ENCODE assay signal across 9 mouse cellular contexts in the genomic region with DNA sequence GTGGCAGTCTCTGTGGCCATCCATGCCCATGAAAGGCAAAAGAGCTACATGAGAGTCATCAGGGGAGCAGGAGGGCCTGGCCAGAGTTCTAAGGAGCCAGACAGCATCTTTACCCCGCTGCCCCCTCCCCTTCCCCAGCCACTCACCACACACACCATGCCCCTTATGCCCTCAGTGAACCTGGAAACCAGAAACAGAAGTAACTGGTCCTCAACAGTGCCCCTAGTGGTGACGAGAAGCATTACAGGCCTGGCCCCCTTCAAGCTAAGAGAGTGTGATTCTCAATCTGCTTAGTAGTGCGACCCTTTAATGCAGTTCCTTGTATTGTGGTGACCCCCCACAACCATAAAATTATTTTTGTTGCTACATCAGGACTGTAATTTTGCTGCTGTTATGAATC.
A peak's percentile ranks its signal among the peaks of the same experiment; 100 is the strongest.
DNase-seq lines count a peak whose midpoint lies in the region; ATAC-seq lines count a peak whose summit lies in the region.
"Had no signal": no experiment of that assay in that cellular context is flagged by ENCODE, and none has a peak within 500 bp of the region (broad histone marks: within the 10 kb centered on the region; RNA-seq: fewer than 3 reads in every experiment).

No protein-coding gene starts in this region.

- H3K4me1 ChIP-seq in forebrain, embryonic 10.5 days, result peaks cover 25% of the 10 kb centered on the region
- H3K4me1 ChIP-seq in forebrain, embryonic 15.5 days, result peaks cover 8% of the 10 kb centered on the region; the same call in 1 of the 2 replicates
- 0 out of 2 replicates have a peak, but pooled peaks cover 5% of the 10 kb centered on the region for H3K4me1 ChIP-seq in neural tube, embryonic 15.5 days

- no peaks in the 10 kb centered on the region for H3K9me3 ChIP-seq in forebrain, embryonic 10.5 days
- no peaks in the 10 kb centered on the region for H3K9me3 ChIP-seq in forebrain, embryonic 15.5 days
- no peaks in the 10 kb centered on the region for H3K9me3 ChIP-seq in neural tube, embryonic 15.5 days (replicated peaks)
- H3K9me3 ChIP-seq: limb, embryonic 12.5 days had no signal

- no peak overlapping the region for H3K4me3 ChIP-seq in forebrain, embryonic 10.5 days
- H3K4me3 ChIP-seq in forebrain, embryonic 15.5 days, result no peak overlapping the region
- H3K4me3 ChIP-seq in neural tube, embryonic 15.5 days (replicated peaks), result no peak overlapping the region
- H3K4me3 ChIP-seq: limb, embryonic 12.5 days had no signal

- no peak for ATAC-seq in forebrain, embryonic 15.5 days (replicated peaks)
- no peak for ATAC-seq in neural tube, embryonic 15.5 days (ENCODE audit: low FRiP score)

- no peak overlapping the region for H3K27ac ChIP-seq in forebrain, embryonic 10.5 days
- H3K27ac ChIP-seq in forebrain, embryonic 15.5 days (replicated peaks), result no peak overlapping the region
- no peak overlapping the region for H3K27ac ChIP-seq in neural tube, embryonic 15.5 days (replicated peaks)

- H3K27me3 ChIP-seq in forebrain, embryonic 10.5 days (ENCODE audit: poor library complexity, severe bottlenecking), result no peaks in the 10 kb centered on the region
- H3K27me3 ChIP-seq in forebrain, embryonic 15.5 days, result no peaks in the 10 kb centered on the region
- peaks cover 5% of the 10 kb centered on the region; the same call in 1 of the 2 replicates for H3K27me3 ChIP-seq in neural tube, embryonic 15.5 days (replicated peaks)
- H3K27me3 ChIP-seq in splenic B cell, adult 2 months (ENCODE audit: control insufficient read depth, insufficient read depth, low read length, poor library complexity, severe bottlenecking), result no peaks in the 10 kb centered on the region

- 19% methylated on average over 3 of the region's 3 CpGs for WGBS in forebrain, embryonic 10.5 days
- 12% methylated on average over 3 of the region's 3 CpGs for WGBS in forebrain, embryonic 15.5 days
- WGBS in neural tube, embryonic 15.5 days, result 18% methylated on average over 3 of the region's 3 CpGs

- peak; percentile 45 for DNase-seq in forebrain, embryonic 10.5 days (ENCODE audit: extremely low spot score, low spot score)
- DNase-seq in neural tube, embryonic 10.5 days (ENCODE audit: extremely low spot score, low spot score), result peak; percentile 68
- DNase-seq in forelimb bud, embryonic 11.5 days (ENCODE audit: low read depth, low spot score), result peak; percentile 68
- DNase-seq in splenic B cell, adult 2 months (ENCODE audit: low read depth, low spot score), result peak; percentile 75
- DNase-seq in gastrocnemius, postnatal 4 days (ENCODE audit: low spot score in 2 of 2), result no peak
- DNase-seq in layer of hippocampus, adult 11-12 months (ENCODE audit: low spot score), result no peak

- H3K9ac ChIP-seq in forebrain, embryonic 15.5 days (replicated peaks), result no peak overlapping the region
- no peak overlapping the region for H3K9ac ChIP-seq in neural tube, embryonic 15.5 days (replicated peaks)
- H3K9ac ChIP-seq: limb, embryonic 12.5 days had no signal

- no peak overlapping the region for H3K4me2 ChIP-seq in forebrain, embryonic 15.5 days (replicated peaks)
- H3K4me2 ChIP-seq in neural tube, embryonic 15.5 days, result no peak overlapping the region

- H3K36me3 ChIP-seq in forebrain, embryonic 10.5 days (replicated peaks), result no peaks in the 10 kb centered on the region
- no peaks in the 10 kb centered on the region for H3K36me3 ChIP-seq in forebrain, embryonic 15.5 days
- H3K36me3 ChIP-seq in neural tube, embryonic 15.5 days, result no peaks in the 10 kb centered on the region
- no peaks in the 10 kb centered on the region for H3K36me3 ChIP-seq in splenic B cell, adult 2 months (ENCODE audit: control insufficient read depth, insufficient read depth, low read length, poor library complexity, severe bottlenecking)
- H3K36me3 ChIP-seq: limb, embryonic 12.5 days had no signal

Comparison
In these comparisons a context has a peak if more than half of its experiments do, and no peak if none do; other contexts are left out.
1. DNase-seq: peak in forebrain, embryonic 10.5 days (single experiment), neural tube, embryonic 10.5 days (single experiment), forelimb bud, embryonic 11.5 days (single experiment) and splenic B cell, adult 2 months (single experiment); none in gastrocnemius, postnatal 4 days (0 of 2) and layer of hippocampus, adult 11-12 months (single experiment).